Mouse (Mus musculus): ENCODE results near the gene Fam110c. TPM values are rescaled to one million over a fixed set of nuclear protein-coding genes. Genes with fewer than 3 reads are reported as not detected.

Fam110c gene
- polyA plus RNA-seq, 1 experiment from 2014 or later, result 0.30 TPM

DNA sequence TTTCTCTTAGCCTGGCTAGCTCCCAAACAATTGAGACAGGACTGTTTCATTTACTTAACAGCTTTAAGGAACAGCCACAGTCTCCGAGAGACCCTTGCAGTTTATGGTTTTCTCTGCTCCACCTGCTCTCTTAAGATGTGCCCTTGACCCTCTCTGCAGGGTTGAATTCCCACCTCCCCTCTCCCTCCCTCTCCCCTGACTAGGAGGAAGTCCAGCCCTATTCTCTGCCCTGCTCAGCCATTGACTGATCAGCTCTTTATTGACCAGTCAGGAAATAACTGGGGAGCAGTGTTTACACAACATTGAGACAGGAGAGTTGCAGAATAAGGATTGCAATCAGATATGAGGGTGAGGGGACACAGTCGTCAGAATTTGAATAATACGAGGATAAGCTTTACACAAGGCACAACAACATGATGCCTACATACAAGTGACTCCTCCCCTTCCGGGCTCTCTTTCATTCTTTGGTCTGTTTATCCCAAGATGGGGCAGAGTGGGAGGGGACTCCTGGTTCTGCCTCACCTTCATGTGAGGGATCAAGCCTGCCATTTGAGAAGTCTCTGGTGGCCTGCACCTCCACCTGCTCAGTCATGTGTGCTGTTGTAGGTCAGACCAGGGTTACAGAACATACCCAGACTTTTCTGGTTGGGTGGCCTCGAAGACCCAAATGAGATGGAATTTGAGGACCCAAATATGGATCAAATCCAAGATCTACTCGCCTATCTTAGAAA is 49.4 kb downstream of the Fam110c start:
- no peak overlapping the region for H3K4me3 ChIP-seq
- H3K4me1 ChIP-seq, result no peaks in the 10 kb centered on the region
- 74% methylated on average over 6 of the region's 6 CpGs for WGBS
- H3K36me3 ChIP-seq, result no peaks in the 10 kb centered on the region
- DNase-seq (ENCODE audit: low spot score), result no peak
- no peaks in the 10 kb centered on the region for H3K27me3 ChIP-seq (ENCODE audit: low read depth, poor library complexity, severe bottlenecking)
- no peaks in the 10 kb centered on the region for H3K9me3 ChIP-seq (replicated peaks)
- H3K27ac ChIP-seq (replicated peaks), result no peak overlapping the region

DNA sequence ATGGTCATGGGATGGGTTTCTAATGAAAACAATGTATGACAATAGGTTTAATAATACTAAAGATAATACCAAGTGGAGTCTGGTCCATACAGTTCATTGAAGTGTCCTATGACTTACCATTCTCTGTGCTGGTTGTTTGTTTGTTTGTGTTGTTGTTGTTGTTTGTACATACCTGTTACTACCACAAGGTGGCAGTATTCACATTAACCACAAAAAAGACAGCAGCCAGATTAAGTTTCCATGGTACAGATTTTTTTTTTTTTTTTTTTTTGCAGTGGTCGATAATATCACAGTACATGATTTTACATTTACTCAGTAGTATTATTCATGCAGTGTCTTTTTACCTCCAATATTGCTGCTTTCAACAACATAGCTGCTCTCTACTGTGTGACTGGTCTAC is 52.4 kb downstream of the Fam110c start:
- Histone ChIP-seq H3K27ac (replicated peaks) (no peak overlapping the region), H3K9me3 (replicated peaks) (no peaks in the 10 kb centered on the region), H3K36me3 (no peaks in the 10 kb centered on the region), H3K4me3 (no peak overlapping the region), H3K27me3 (ENCODE audit: low read depth, poor library complexity, severe bottlenecking) (no peaks in the 10 kb centered on the region), H3K4me1 (no peaks in the 10 kb centered on the region)
- 67% methylated on average over 1 of the region's 1 CpGs for WGBS
- DNase-seq (ENCODE audit: low spot score), result no peak

DNA sequence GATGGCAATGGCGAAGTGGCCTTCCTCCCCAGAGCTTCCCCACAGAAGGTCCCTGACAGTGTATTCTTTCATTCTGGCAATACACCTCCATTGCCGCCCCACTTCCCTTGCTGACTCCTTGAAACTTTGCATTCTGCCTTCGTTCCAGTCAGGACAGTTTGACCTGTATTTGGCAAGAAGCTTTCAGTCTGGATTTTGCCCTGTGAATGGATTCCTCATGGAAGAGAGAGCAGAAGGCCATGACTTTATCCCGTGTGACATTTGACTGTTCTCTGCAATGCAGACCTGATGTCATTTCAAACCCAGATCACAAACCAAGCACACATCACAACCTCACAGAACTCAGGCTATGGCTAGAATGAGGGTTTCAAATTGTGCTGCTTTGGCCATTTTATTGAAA is 55.9 kb downstream of the Fam110c start:
- 89% methylated on average over 4 of the region's 4 CpGs for WGBS
- Histone ChIP-seq H3K36me3 (no peaks in the 10 kb centered on the region), H3K4me3 (no peak overlapping the region), H3K4me1 (no peaks in the 10 kb centered on the region), H3K27ac (replicated peaks) (no peak overlapping the region), H3K27me3 (ENCODE audit: low read depth, poor library complexity, severe bottlenecking) (no peaks in the 10 kb centered on the region), H3K9me3 (replicated peaks) (no peaks in the 10 kb centered on the region)
- no peak for DNase-seq (ENCODE audit: low spot score)

Other genes starting within 250 kb of the Fam110c start
- gene Alkal2, start 189.5 kb upstream of the Fam110c start, polyA plus RNA-seq (2016; fragmentation: Nextera tagmentation; extraction: Ambion mirVana), result 0.25 and 0.38 TPM in 2 replicates
- 227 and 241 TPM in 2 replicates for gene Acp1, start 162.3 kb upstream of the Fam110c start, polyA plus RNA-seq (2016; fragmentation: Nextera tagmentation; extraction: Ambion mirVana)
- 15.6 and 18.9 TPM in 2 replicates for gene Sh3yl1, start 162.2 kb upstream of the Fam110c start, polyA plus RNA-seq (2016; fragmentation: Nextera tagmentation; extraction: Ambion mirVana)
- gene Gm6993, start 166.9 kb downstream of the Fam110c start, polyA plus RNA-seq (2016; fragmentation: Nextera tagmentation; extraction: Ambion mirVana), result not detected in 2 replicates
- 17.8 and 20.8 TPM in 2 replicates for gene Lamb1, start 191.4 kb downstream of the Fam110c start, polyA plus RNA-seq (2016; fragmentation: Nextera tagmentation; extraction: Ambion mirVana)

All from midbrain, embryonic 10.5 days (tissue).